Mouse (Mus musculus): ENCODE measurements around the gene Zfp82. TPM values are rescaled to one million over a fixed set of nuclear protein-coding genes. Genes with fewer than 3 reads are reported as not detected.

Gene Zfp82
- polyA plus RNA-seq, 1 experiment from 2014 or later = 11.8 TPM

DNA sequence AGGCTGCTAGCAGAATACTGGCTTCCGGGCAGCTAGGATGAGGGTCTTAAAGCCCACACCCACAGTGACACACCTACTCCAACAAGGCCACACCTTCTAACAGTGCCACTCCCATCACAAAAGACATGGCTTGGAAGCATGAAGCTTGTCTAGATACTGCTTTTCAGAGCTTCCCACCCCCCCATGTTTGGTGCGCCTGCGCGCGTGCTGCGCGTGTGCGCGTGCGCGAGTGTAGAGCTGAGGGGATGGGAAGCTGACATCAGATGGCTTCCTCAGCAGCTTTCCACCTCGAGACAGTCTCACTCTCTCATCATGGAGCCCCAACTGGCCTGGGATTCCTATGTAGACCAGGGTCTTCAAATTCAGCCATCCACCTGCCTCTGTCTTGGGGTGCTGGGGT is 38.4 kb downstream of the Zfp82 start:
- Histone ChIP-seq H3K36me3 (ENCODE audit: poor library complexity, severe bottlenecking) (peaks cover 30% of the 10 kb centered on the region), H3K27ac (no peak overlapping the region), H3K4me1 (no peaks in the 10 kb centered on the region), H3K9me3 (replicated peaks) (no peaks in the 10 kb centered on the region), H3K4me3 (no peak overlapping the region), H3K27me3 (no peaks in the 10 kb centered on the region), H3K4me2 (no peak overlapping the region), H3K9ac (no peak overlapping the region)
- no peak for ATAC-seq
- WGBS = 94% methylated on average over 12 of the region's 12 CpGs

DNA sequence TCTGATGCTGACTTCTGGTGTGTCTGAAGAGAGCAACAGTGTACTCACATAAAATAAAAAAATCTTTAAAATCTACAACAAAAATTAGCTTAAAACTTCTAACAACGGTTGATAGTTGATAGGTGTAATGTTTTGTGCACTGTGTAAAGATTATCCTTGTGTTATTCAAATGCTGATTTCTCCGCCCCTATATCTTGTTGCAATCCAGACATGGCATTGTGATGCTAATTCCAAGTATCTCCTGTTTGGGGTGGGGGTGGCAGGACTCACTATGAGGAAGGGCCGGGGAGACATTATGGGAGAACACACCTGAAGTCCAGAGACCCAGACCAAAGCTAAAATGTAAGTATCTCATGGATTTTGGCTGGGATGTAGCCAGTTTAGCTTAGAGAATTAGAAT is 41.3 kb downstream of the Zfp82 start:
- ATAC-seq = no peak
- Histone ChIP-seq H3K27me3 (no peaks in the 10 kb centered on the region), H3K27ac (no peak overlapping the region), H3K9ac (no peak overlapping the region), H3K4me2 (no peak overlapping the region), H3K9me3 (replicated peaks) (no peaks in the 10 kb centered on the region), H3K36me3 (ENCODE audit: poor library complexity, severe bottlenecking) (peaks cover 15% of the 10 kb centered on the region), H3K4me3 (no peak overlapping the region), H3K4me1 (no peaks in the 10 kb centered on the region)
- WGBS = 72% methylated on average over 3 of the region's 3 CpGs

DNA sequence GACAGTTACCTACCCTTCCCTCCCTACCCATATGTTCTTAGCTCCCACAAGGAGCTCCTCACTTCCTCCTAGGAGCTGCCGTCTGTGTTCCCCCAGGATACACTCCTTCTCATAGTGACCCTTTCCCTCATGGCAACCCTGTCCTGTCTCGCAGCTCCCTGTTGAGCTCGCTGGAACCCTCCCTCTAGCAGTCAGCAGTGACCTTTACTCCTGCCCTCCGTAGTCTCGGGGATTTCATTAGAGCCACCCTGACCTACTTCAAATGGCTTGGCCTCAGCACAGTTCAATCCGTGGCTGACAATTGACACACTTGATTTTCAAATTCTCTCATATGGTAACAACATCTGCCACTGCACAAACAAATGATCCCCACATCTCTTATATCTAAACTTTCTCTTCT is 42.0 kb downstream of the Zfp82 start:
- H3K27me3 ChIP-seq = no peaks in the 10 kb centered on the region
- no peaks in the 10 kb centered on the region for H3K9me3 ChIP-seq (replicated peaks)
- H3K4me1 ChIP-seq = no peaks in the 10 kb centered on the region
- 52% methylated on average over 6 of the region's 6 CpGs for WGBS
- no peak overlapping the region for H3K4me2 ChIP-seq
- no peak overlapping the region for H3K4me3 ChIP-seq
- H3K27ac ChIP-seq = no peak overlapping the region
- H3K36me3 ChIP-seq (ENCODE audit: poor library complexity, severe bottlenecking) = peaks cover 18% of the 10 kb centered on the region
- ATAC-seq = no peak
- H3K9ac ChIP-seq = no peak overlapping the region

DNA sequence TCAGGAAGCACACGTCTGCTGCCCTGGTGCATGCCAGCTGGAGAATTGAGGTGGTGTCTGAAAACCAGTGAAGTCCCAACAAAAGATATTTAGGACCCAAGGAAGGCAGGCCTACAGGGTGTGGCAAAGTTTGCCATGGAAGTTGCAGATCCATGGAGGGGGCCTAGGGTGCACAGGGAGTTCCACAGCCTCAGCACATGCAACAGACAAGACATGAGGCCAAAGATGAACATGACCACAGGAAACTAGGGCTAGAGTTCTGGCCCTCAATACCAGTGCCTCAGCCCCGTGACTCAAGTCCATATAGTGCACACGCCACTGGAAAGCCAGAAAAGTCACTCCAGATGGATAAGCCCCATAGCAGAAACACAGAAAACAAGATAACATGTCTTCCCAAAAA is 44.1 kb downstream of the Zfp82 start:
- no peak overlapping the region for H3K9ac ChIP-seq
- H3K27me3 ChIP-seq = no peaks in the 10 kb centered on the region
- no peaks in the 10 kb centered on the region for H3K4me1 ChIP-seq
- no peaks in the 10 kb centered on the region for H3K9me3 ChIP-seq (replicated peaks)
- H3K4me3 ChIP-seq = no peak overlapping the region
- WGBS = 83% methylated on average over 3 of the region's 3 CpGs
- H3K4me2 ChIP-seq = no peak overlapping the region
- ATAC-seq = no peak
- H3K27ac ChIP-seq = no peak overlapping the region
- peaks cover 37% of the 10 kb centered on the region for H3K36me3 ChIP-seq (ENCODE audit: poor library complexity, severe bottlenecking)

DNA sequence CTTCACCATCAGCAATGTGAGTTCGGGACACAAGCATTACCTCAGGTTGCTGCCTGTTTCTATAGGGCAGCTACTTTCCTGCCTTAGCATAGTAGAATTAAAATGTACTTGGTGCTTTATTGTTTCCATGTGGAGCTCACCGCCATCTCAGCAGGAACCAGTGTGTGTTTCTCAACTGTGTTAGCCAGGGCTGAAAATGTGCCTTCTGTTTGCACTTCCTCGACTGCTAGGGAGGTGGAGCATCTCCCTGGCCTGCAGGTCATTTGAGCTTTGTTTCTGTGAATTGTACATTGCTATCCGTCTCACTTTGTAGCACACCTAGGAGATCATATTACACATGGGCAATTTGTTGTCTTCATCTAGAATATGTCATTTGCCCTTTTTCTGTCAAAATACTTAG is 45.4 kb downstream of the Zfp82 start:
- Histone ChIP-seq H3K4me2 (no peak overlapping the region), H3K9me3 (replicated peaks) (no peaks in the 10 kb centered on the region), H3K4me3 (no peak overlapping the region), H3K36me3 (ENCODE audit: poor library complexity, severe bottlenecking) (peaks cover 50% of the 10 kb centered on the region), H3K27ac (no peak overlapping the region), H3K4me1 (no peaks in the 10 kb centered on the region), H3K9ac (no peak overlapping the region), H3K27me3 (no peaks in the 10 kb centered on the region)
- WGBS = 75% methylated on average over 4 of the region's 4 CpGs
- ATAC-seq = no peak

DNA sequence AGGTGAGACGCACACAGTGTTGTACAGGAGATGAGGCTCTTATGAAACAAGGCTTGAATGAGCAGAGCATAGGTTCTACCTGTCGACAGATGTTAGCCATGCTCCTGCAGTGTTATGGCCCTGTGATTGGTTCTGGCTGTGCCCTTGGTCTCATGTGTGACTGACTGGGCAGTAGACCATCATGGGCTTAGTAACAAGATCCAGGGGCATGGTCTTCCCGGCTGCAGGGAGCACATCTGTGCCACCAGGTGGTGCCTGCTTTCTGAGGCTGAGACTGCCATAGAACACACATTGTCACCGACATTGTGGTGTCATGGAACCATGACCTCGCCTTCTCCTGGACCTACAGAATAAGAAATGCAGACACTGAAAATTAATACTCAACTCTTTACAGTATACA is 47.3 kb downstream of the Zfp82 start:
- H3K4me2 ChIP-seq = no peak overlapping the region
- no peak overlapping the region for H3K4me3 ChIP-seq
- ATAC-seq = no peak
- H3K9ac ChIP-seq = no peak overlapping the region
- 81% methylated on average over 5 of the region's 5 CpGs for WGBS
- no peak overlapping the region for H3K27ac ChIP-seq
- H3K9me3 ChIP-seq (replicated peaks) = no peaks in the 10 kb centered on the region
- H3K4me1 ChIP-seq = no peaks in the 10 kb centered on the region
- no peaks in the 10 kb centered on the region for H3K27me3 ChIP-seq
- peaks cover 63% of the 10 kb centered on the region for H3K36me3 ChIP-seq (ENCODE audit: poor library complexity, severe bottlenecking)

DNA sequence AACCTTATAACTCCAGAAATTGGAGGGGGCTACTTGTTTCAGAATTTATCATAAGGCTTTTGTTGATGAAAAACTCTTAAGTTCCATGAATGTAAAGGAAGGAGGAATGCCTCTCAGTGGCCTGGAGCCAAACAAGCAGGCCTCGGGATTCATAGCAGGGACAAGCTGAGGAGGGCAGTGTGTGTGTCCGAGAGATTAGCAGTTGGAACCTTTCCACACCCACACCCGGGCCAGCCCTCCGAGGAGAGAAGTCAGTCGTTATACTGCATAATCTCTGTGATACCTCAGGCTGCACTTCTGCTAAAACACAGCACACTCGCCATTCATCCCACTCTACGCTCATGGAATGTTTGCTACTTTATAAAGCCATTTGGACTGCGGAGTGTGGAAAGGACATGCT is 48.9 kb downstream of the Zfp82 start:
- H3K36me3 ChIP-seq (ENCODE audit: poor library complexity, severe bottlenecking) = peaks cover 76% of the 10 kb centered on the region
- no peak overlapping the region for H3K4me3 ChIP-seq
- no peak overlapping the region for H3K9ac ChIP-seq
- WGBS = 94% methylated on average over 8 of the region's 8 CpGs
- H3K27me3 ChIP-seq = no peaks in the 10 kb centered on the region
- H3K27ac ChIP-seq = no peak overlapping the region
- H3K4me1 ChIP-seq = no peaks in the 10 kb centered on the region
- ATAC-seq = no peak
- no peak overlapping the region for H3K4me2 ChIP-seq
- H3K9me3 ChIP-seq (replicated peaks) = no peaks in the 10 kb centered on the region

DNA sequence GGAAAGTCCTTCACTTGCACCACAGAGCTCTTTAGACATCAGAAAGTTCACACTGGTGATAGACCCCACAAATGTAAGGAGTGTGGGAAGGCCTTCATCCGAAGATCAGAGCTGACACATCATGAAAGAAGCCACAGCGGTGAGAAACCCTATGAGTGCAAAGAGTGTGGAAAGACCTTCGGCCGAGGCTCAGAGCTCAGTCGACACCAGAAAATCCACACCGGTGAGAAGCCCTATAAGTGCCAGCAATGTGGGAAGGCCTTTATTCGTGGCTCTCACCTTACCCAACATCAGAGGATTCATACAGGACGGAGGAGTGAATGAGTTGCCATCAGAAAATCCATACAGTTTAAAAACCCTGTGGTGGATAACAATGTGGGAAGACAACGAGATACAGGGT is 49.4 kb downstream of the Zfp82 start:
- Histone ChIP-seq H3K27ac (no peak overlapping the region), H3K9ac (no peak overlapping the region), H3K4me1 (no peaks in the 10 kb centered on the region), H3K4me3 (no peak overlapping the region), H3K27me3 (no peaks in the 10 kb centered on the region), H3K36me3 (ENCODE audit: poor library complexity, severe bottlenecking) (peaks cover 78% of the 10 kb centered on the region), H3K9me3 (replicated peaks) (no peaks in the 10 kb centered on the region), H3K4me2 (no peak overlapping the region)
- WGBS = 96% methylated on average over 9 of the region's 9 CpGs
- no peak for ATAC-seq

DNA sequence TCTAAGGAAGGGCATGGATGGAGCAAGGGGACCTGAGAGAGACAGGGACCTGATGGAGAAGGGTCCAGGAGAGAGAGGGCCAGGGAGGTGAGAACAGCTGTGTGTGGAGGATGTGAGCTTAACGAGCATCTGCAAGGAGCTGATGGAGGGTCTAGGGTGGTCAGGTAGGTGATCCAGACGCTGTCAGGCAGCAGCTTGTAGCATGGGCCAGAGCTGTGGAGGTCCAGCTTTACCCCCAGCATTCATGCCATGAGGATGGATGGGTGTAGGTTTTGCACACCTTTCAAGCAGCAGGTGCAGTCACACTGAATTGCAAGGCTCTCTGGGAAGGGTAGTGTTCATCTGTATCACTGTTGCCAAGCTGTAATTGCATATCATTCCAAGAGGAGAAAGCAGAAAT is 53.2 kb downstream of the Zfp82 start:
- Histone ChIP-seq H3K4me3 (no peak overlapping the region), H3K36me3 (ENCODE audit: poor library complexity, severe bottlenecking) (peaks cover 88% of the 10 kb centered on the region), H3K27ac (no peak overlapping the region), H3K9ac (no peak overlapping the region), H3K4me2 (no peak overlapping the region), H3K9me3 (replicated peaks) (no peaks in the 10 kb centered on the region), H3K4me1 (no peaks in the 10 kb centered on the region), H3K27me3 (no peaks in the 10 kb centered on the region)
- 84% methylated on average over 2 of the region's 2 CpGs for WGBS
- no peak for ATAC-seq

DNA sequence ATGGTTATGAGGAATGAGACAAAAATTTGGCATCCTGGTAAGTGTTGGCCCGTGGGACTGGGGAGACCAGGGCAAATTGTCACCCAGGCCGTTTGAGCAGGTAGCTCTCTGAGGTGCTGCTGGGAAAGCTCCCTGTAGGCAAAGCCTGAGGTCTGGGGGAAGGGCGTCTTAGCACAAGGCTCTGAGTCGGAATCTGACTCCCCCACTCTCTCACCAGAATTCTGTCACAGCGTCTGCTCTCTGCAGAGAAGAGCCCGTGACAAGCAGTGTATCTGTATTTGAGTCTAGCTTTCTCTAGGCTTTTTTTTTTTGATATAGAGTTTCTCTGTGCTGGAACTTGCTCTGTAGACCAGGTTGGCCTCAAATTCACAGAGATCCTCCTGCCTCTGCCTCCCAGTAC is 55.5 kb downstream of the Zfp82 start:
- H3K9ac ChIP-seq = no peak overlapping the region
- WGBS = 90% methylated on average over 6 of the region's 6 CpGs
- peaks cover 76% of the 10 kb centered on the region for H3K36me3 ChIP-seq (ENCODE audit: poor library complexity, severe bottlenecking)
- no peaks in the 10 kb centered on the region for H3K4me1 ChIP-seq
- H3K4me3 ChIP-seq = no peak overlapping the region
- no peaks in the 10 kb centered on the region for H3K27me3 ChIP-seq
- no peak overlapping the region for H3K4me2 ChIP-seq
- H3K9me3 ChIP-seq (replicated peaks) = no peaks in the 10 kb centered on the region
- ATAC-seq = no peak
- no peak overlapping the region for H3K27ac ChIP-seq

DNA sequence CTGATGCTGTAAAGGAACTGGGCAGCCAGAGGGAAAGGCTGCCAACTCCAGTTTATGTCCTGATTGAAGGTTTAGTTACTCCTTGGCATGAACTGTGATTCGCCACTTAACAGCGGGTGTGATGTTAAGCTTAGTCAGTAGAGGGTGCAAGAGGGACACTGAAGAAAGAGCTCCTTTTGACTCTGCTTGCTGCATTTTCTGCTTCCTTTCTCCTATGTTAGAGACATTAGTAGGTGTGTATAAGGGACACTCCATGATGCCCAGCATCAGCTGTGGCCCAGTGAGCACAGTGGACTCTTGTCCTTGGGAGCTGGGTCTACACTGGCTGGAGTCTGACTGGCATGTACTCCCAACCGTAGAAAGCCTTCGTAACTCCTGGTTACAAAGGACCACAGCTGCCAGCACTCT is 59.7 kb downstream of the Zfp82 start:
- Histone ChIP-seq H3K9me3 (replicated peaks) (no peaks in the 10 kb centered on the region), H3K27ac (no peak overlapping the region), H3K9ac (no peak overlapping the region), H3K27me3 (no peaks in the 10 kb centered on the region), H3K4me2 (no peak overlapping the region), H3K4me1 (peaks cover 26% of the 10 kb centered on the region; the same call in 1 of the 2 replicates), H3K4me3 (no peak overlapping the region), H3K36me3 (ENCODE audit: poor library complexity, severe bottlenecking) (peaks cover 48% of the 10 kb centered on the region)
- peak; percentile 62 for ATAC-seq
- 81% methylated on average over 4 of the region's 4 CpGs for WGBS

DNA sequence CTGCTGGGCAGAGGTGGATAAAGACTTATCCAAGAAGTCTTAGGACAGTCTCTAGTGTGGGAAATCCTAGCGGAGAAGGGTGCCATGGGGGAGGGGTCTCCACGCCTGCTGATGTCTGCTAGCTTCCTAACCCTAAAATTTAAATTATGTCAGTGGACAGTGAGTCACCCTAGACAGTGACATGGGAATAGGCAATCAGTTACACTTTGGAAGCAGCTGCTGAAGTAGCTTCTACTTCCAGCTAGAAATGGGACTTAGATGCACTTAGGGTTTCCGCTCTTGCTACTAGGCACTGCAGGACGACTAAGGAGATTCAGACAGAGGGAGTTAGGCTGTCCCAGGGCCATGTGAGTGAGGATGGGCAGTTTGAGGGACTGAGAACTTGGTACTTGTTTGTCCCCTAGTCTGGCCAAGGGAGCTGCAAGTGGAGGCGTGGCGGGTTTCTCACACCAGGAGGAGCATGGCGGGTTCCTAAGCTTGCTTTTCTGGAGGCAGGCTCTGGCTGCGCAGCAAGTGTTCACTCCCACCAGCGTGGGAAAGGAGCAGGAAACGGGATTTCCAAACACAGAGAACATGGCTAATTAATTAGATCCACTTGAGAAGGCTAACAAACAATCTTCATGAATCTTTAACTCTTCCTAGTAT is 62.0 kb downstream of the Zfp82 start:
- Histone ChIP-seq H3K9me3 (replicated peaks) (no peaks in the 10 kb centered on the region), H3K4me2 (no peak overlapping the region), H3K27me3 (no peaks in the 10 kb centered on the region), H3K4me3 (no peak overlapping the region), H3K27ac (peak overlapping the region; percentile 66; the same call in 1 of the 2 replicates), H3K4me1 (peaks cover 27% of the 10 kb centered on the region; the same call in 1 of the 2 replicates), H3K36me3 (ENCODE audit: poor library complexity, severe bottlenecking) (peaks cover 38% of the 10 kb centered on the region), H3K9ac (no peak overlapping the region)
- WGBS = 81% methylated on average over 10 of the region's 10 CpGs
- ATAC-seq = no peak
